Mouse (Mus musculus): Measurements from ENCODE around the gene Borcs6.

Gene Borcs6

GRCm38 (mm10) chr11:69102403-69102725 lies 42.8 kb downstream of the Borcs6 start:
- no peak for DNase-seq (ENCODE audit: low spot score in 2 of 2)

GRCm38 (mm10) chr11:69103121-69103520 lies 43.6 kb downstream of the Borcs6 start:
- DNase-seq (ENCODE audit: low spot score in 2 of 2), result no peak

DNA sequence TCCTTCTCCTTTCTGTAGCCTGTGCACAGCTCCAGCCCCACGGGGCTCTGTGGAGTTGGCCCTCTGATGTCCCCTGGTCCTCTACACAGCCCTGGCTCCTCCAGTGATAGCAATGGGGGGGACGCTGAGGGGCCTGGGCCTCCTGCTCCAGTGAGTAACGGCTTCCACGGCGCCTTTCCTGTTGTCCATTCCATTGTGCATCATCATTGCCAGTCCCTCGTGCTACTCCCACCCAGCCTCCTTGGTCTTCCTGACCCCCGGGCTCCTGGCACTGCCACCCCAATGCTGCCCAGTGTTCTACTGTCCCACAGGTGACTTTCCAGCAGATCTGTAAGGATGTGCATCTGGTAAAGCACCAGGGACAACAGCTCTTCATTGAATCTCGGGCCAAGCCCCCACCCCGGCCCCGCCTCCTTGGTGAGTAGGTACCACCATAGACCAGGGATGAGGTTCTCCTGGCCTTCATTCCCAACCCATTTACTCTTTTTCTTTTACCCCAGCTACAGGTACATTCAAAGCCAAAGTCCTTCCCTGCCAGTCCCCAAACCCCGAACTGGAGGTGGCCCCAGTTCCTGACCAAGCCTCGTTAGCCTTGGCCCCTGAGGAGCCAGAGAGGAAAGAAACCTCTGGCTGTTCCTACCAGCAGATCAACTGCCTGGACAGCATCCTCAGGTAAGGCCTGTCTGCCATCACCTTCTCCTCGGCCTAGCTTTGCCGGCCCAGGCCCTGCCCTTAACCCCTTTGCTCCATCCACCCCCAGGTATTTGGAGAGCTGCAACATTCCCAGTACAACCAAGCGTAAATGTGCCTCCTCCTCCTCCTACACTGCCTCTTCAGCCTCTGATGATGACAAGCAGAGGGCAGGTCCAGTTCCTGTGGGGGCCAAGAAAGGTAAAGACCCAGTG lies 44.3 kb downstream of the Borcs6 start:
- no peak for DNase-seq (ENCODE audit: low spot score in 2 of 2)

DNA sequence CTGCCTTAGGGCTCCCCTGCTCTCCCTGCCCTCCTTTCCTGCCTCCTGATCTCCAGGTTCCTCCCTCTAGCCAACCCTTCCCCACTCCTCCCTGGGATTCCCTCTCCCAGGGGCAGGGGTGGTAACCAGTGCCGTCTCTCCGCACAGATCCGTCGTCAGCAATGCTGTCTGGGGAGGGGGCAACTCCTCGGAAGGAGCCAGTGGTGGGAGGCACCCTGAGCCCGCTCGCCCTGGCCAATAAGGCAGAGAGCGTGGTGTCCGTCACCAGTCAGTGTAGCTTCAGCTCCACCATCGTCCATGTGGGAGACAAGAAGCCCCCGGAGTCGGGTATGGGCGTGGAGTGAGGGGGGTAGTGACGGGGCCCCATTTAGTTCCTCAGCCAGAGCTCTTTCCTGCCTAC lies 45.0 kb downstream of the Borcs6 start:
- no peak for DNase-seq (ENCODE audit: low spot score in 2 of 2)

- no peak for DNase-seq (ENCODE audit: low spot score in 2 of 2)
Observed at GRCm38 (mm10) chr11:69105227-69105626, 45.7 kb downstream of the Borcs6 start.

- DNase-seq (ENCODE audit: low spot score in 2 of 2), result no peak
Observed at GRCm38 (mm10) chr11:69105796-69106195, 46.3 kb downstream of the Borcs6 start.

DNA sequence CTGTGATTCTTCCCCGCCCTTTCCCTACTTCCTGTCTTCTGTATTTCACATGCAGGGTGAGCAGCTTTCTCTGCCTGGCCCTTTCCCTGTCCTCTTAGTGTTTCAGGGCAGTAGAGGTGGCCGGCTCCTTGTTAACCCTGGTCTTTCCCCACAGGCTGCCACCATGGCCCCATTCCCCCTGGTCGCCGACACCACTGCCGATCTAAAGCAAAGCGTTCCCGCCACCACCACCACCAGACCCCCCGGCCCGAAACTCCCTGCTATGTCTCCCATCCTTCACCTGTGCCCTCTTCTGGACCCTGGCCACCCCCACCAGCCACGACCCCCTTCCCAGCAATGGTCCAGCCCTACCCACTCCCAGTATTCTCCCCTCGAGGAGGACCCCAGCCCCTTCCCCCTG lies 46.8 kb downstream of the Borcs6 start:
- no peak for DNase-seq (ENCODE audit: low spot score in 2 of 2)

DNA sequence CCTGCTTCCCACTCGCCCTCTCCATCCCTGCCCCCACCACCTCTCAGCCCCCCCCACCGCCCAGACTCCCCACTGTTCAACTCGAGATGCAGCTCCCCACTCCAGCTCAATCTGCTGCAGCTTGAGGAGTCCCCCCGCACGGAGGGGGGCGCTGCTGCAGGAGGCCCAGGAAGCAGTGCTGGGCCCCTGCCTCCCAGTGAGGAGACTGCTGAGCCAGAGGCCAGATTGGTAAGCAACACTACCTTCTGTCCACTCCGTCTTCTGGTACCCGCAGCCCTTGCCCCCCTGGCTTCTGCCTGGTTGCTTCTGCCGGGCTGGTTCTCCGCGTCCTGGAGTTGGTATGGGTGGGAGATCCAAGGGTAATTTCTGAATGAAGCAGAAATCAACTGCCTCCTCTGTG lies 47.3 kb downstream of the Borcs6 start:
- DNase-seq (ENCODE audit: low spot score in 2 of 2), result no peak

DNA sequence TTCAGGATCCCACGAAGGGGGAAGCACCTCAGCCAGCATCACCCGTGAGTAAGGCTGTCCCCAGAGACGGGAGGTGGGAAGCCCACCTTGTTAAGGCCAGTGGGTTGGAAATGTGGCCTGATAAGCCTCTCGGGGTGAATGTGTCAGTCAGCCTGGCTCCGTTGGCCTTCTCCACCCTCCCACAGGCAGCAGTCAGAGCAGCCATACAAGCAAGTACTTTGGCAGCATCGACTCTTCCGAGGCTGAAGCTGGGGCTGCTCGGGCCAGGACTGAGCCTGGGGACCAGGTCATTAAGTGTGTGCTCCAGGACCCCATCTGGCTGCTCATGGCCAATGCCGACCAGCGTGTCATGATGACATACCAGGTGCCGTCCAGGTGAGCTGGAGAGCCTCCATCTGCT lies 48.2 kb downstream of the Borcs6 start:
- DNase-seq (ENCODE audit: low spot score in 2 of 2), result no peak

- DNase-seq (ENCODE audit: low spot score in 2 of 2), result no peak
Observed at GRCm38 (mm10) chr11:69108223-69108622, 48.7 kb downstream of the Borcs6 start.

GRCm38 (mm10) chr11:69109032-69109900 lies 49.7 kb downstream of the Borcs6 start:
- no peak for DNase-seq (ENCODE audit: low spot score in 2 of 2)

- DNase-seq (ENCODE audit: low spot score in 2 of 2), result peak; percentile 79 to 93
Observed at GRCm38 (mm10) chr11:69110319-69111046, 51.0 kb downstream of the Borcs6 start.

Measured in urinary bladder, adult 18-20 months (tissue).